Mouse (Mus musculus) kidney, adult 2 months (tissue): ENCODE data around the gene Nubpl. TPM values are rescaled to one million over a fixed set of nuclear protein-coding genes. Genes with fewer than 3 reads are reported as not detected.

Experiments
- DNase-seq: peaks from one replicate; pipeline ENCODE4 v3.0.0; 2021
- H3K27ac ChIP-seq: fragments of 200-500 bp; 2 replicates; pipeline ENCODE4 v1.5.1; 2012; ENCODE audit warnings: low read depth, low read length, control low read depth, inconsistent platforms; ENCODE audit not compliant: insufficient read depth
- H3K27me3 ChIP-seq: fragments of 200-500 bp; replicated peaks from 2 replicates; pipeline ENCODE4 v1.6.1; 2012; ENCODE audit warnings: mild to moderate bottlenecking, moderate library complexity, low read length, inconsistent platforms; ENCODE audit not compliant: control insufficient read depth, insufficient read depth
- H3K36me3 ChIP-seq: fragments of 200-500 bp; 2 replicates; pipeline ENCODE4 v1.6.1; 2012; ENCODE audit warnings: mild to moderate bottlenecking, moderate library complexity, low read length, inconsistent platforms; ENCODE audit not compliant: control insufficient read depth, insufficient read depth
- H3K4me1 ChIP-seq: fragments of 200-500 bp; 2 replicates; pipeline ENCODE4 v1.6.1; 2011; ENCODE audit warnings: low read length; ENCODE audit not compliant: control insufficient read depth, insufficient read depth
- H3K4me3 ChIP-seq: fragments of 200-500 bp; 2 replicates; pipeline ENCODE4 v1.5.1; 2011; ENCODE audit warnings: mild to moderate bottlenecking, low read depth, low read length, control low read depth; ENCODE audit not compliant: insufficient read depth
- CTCF ChIP-seq: fragments of 200-500 bp; conservative IDR thresholded peaks from 2 replicates; pipeline ENCODE4 v1.5.1; 2011; ENCODE audit warnings: low read depth, mild to moderate bottlenecking, control low read depth, low read length, moderate library complexity, mixed read lengths; ENCODE audit not compliant: insufficient read depth, insufficient read length
- POLR2A ChIP-seq: fragments of 200-500 bp; IDR thresholded peaks from one replicate; pipeline ENCODE4 v1.6.1; 2011; ENCODE audit warnings: low read depth, low read length, control low read depth
- WGBS: fragments of 180-500 bp; shearing (Covaris S2); methylation state at CpG from one replicate; pipeline ENCODE4 v1.1.7; 2018; 5-methylcytosine and 5-hydroxymethylcytosine counted together
- polyA plus RNA-seq: library from polyadenylated mRNA; depleted of rRNA; stranded (reverse); fragments of >200 nt; gene quantifications from 2 replicates; pipeline ENCODE4 v1.2.3, GENCODE M21; 2012

Gene Nubpl
- polyA plus RNA-seq, 1 experiment = 7.4 TPM

- WGBS = 81% methylated on average over 1 of the region's 1 CpGs
- DNase-seq = no peak
- Histone ChIP-seq H3K4me3 (no peak overlapping the region), H3K27me3 (no peaks in the 10 kb centered on the region), H3K36me3 (no peaks in the 10 kb centered on the region), H3K4me1 (no peaks in the 10 kb centered on the region), H3K27ac (no peak overlapping the region)
- TF ChIP-seq POLR2A (no peak), CTCF (no peak)
Observed at GRCm38 (mm10) chr12:52298683-52299082, 201.1 kb downstream of the Nubpl start.

- H3K4me3 ChIP-seq = no peak overlapping the region
- H3K36me3 ChIP-seq = no peaks in the 10 kb centered on the region
- no peaks in the 10 kb centered on the region for H3K4me1 ChIP-seq
- WGBS = 95% methylated on average over 2 of the region's 2 CpGs
- no peak for DNase-seq
- no peaks in the 10 kb centered on the region for H3K27me3 ChIP-seq
- no peak overlapping the region for H3K27ac ChIP-seq
- TF ChIP-seq CTCF = no peak
- TF ChIP-seq POLR2A = no peak
Observed at GRCm38 (mm10) chr12:52302961-52303360, 205.4 kb downstream of the Nubpl start.

GRCm38 (mm10) chr12:52306348-52306747 is 208.8 kb downstream of the Nubpl start:
- Histone ChIP-seq H3K27me3 (no peaks in the 10 kb centered on the region), H3K4me1 (no peaks in the 10 kb centered on the region), H3K27ac (no peak overlapping the region), H3K4me3 (no peak overlapping the region), H3K36me3 (no peaks in the 10 kb centered on the region)
- WGBS = 82% methylated on average over 7 of the region's 7 CpGs
- no peak for TF ChIP-seq POLR2A
- no peak for TF ChIP-seq CTCF
- no peak for DNase-seq

GRCm38 (mm10) chr12:52307331-52307982 is 209.9 kb downstream of the Nubpl start:
- H3K36me3 ChIP-seq = no peaks in the 10 kb centered on the region
- DNase-seq = no peak
- H3K4me1 ChIP-seq = no peaks in the 10 kb centered on the region
- no peak for TF ChIP-seq CTCF
- TF ChIP-seq POLR2A = no peak
- no peak overlapping the region for H3K4me3 ChIP-seq
- no peaks in the 10 kb centered on the region for H3K27me3 ChIP-seq
- H3K27ac ChIP-seq = no peak overlapping the region
- 70% methylated on average over 10 of the region's 10 CpGs for WGBS

- H3K4me1 ChIP-seq = no peaks in the 10 kb centered on the region
- TF ChIP-seq CTCF (no peak), POLR2A (no peak)
- no peak overlapping the region for H3K27ac ChIP-seq
- DNase-seq = no peak
- no peaks in the 10 kb centered on the region for H3K27me3 ChIP-seq
- H3K4me3 ChIP-seq = no peak overlapping the region
- no peaks in the 10 kb centered on the region for H3K36me3 ChIP-seq
- WGBS = 76% methylated on average over 7 of the region's 7 CpGs
Observed at GRCm38 (mm10) chr12:52308628-52309027, 211.1 kb downstream of the Nubpl start.

- Histone ChIP-seq H3K4me3 (no peak overlapping the region), H3K27ac (no peak overlapping the region), H3K36me3 (no peaks in the 10 kb centered on the region), H3K4me1 (peaks cover 4% of the 10 kb centered on the region; the same call in 1 of the 2 replicates), H3K27me3 (no peaks in the 10 kb centered on the region)
- no peak for TF ChIP-seq POLR2A
- no peak for TF ChIP-seq CTCF
- 90% methylated on average over 3 of the region's 3 CpGs for WGBS
- DNase-seq = no peak
Observed at GRCm38 (mm10) chr12:52314818-52315217, 217.3 kb downstream of the Nubpl start.

- no peaks in the 10 kb centered on the region for H3K36me3 ChIP-seq
- peaks cover 4% of the 10 kb centered on the region; the same call in 1 of the 2 replicates for H3K4me1 ChIP-seq
- 45% methylated on average over 6 of the region's 6 CpGs for WGBS
- no peak overlapping the region for H3K27ac ChIP-seq
- DNase-seq = no peak
- TF ChIP-seq POLR2A = no peak
- no peak for TF ChIP-seq CTCF
- no peaks in the 10 kb centered on the region for H3K27me3 ChIP-seq
- H3K4me3 ChIP-seq = no peak overlapping the region
Observed at GRCm38 (mm10) chr12:52317635-52318034, 220.1 kb downstream of the Nubpl start.
